Mouse (Mus musculus): ENCODE results near the gene Hes6. TPM values are rescaled to one million over a fixed set of nuclear protein-coding genes. Genes with fewer than 3 reads are reported as not detected.

Hes6 gene
- polyA plus RNA-seq, 1 experiment from 2014 or later: 56.4 TPM

DNA sequence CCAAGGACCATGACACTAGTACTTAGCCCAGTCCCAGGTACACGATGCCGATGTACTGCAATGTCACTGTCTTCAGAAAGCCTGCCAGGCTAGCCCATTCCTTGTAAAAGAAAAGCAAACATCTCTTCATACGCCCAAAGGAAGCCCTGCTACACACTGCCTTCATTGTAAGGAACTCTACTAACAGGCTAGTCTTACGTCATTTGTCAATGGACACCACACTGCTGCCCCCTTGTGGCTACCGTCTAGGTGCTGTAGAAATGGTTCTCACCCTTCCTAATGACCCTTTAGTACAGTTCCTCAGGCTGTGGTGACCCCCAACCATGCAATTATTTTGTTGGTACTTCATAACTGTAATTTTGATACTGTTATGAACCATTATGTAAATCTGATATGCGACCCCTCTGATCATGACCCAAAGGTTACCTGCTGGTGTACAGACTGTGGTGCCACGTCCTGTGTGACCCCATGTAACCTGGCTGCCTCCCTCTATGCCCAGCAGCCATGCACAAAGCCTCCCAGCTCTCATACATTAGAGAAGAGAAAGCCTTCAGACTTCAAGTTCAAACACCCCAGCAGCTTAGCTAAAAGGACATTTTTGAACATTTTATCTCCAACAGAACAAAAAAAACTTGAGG is 33.3 kb downstream of the Hes6 start:
- Histone ChIP-seq H3K27me3 (ENCODE audit: insufficient read depth, low read length) (no peaks in the 10 kb centered on the region), H3K4me1 (ENCODE audit: insufficient read depth) (no peaks in the 10 kb centered on the region), H3K4me2 (no peak overlapping the region), H3K4me3 (ENCODE audit: low read depth, low read length) (no peak overlapping the region), H3K9me3 (ENCODE audit: low read depth, low read length) (no peaks in the 10 kb centered on the region), H3K9ac (no peak overlapping the region), H3K27ac (ENCODE audit: low read depth) (no peak overlapping the region), H3K36me3 (ENCODE audit: insufficient read depth) (peaks cover 95% of the 10 kb centered on the region)
- 50% methylated on average over 7 of the region's 7 CpGs for WGBS
- peak; percentile 90 for TF ChIP-seq CTCF (IDR thresholded peaks at IDR 0.05; ENCODE audit: low read depth)
- DNase-seq: peak; percentile 93
- peak; percentile 55 for ATAC-seq (ENCODE audit: insufficient read depth)

GRCm38 (mm10) chr1:91373414-91373835 is 40.4 kb downstream of the Hes6 start:
- ATAC-seq (ENCODE audit: insufficient read depth) (no peak), DNase-seq (no peak)
- no peak overlapping the region for H3K9ac ChIP-seq
- H3K27me3 ChIP-seq (ENCODE audit: insufficient read depth, low read length): no peaks in the 10 kb centered on the region
- WGBS: 80% methylated on average over 6 of the region's 6 CpGs
- no peaks in the 10 kb centered on the region for H3K9me3 ChIP-seq (ENCODE audit: low read depth, low read length)
- TF ChIP-seq CTCF (IDR thresholded peaks at IDR 0.05; ENCODE audit: low read depth): no peak
- peaks cover 87% of the 10 kb centered on the region for H3K36me3 ChIP-seq (ENCODE audit: insufficient read depth)
- H3K4me1 ChIP-seq (ENCODE audit: insufficient read depth): no peaks in the 10 kb centered on the region
- H3K4me3 ChIP-seq (ENCODE audit: low read depth, low read length): no peak overlapping the region
- no peak overlapping the region for H3K27ac ChIP-seq (ENCODE audit: low read depth)
- H3K4me2 ChIP-seq: no peak overlapping the region

DNA sequence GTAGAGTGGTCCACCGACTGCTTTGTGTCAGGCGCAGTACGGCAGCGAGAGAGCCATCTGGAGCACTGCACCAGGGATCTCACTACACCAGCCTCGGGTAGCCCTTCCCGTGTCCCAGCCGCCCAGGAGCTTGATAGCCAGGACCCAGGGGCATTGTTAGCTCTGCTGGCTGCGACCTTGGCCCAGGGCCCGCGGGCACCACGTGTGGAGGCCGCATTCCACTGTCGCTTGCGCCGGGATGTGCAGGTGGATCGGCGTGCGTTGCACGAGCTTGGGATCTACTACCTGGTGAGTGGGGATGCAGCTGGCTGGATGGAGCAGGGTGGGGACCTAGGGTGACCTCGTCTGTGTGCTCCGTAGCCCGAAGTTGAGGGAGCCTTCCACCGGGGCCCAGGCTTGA is 43.8 kb downstream of the Hes6 start:
- Histone ChIP-seq H3K4me1 (ENCODE audit: insufficient read depth) (no peaks in the 10 kb centered on the region), H3K36me3 (ENCODE audit: insufficient read depth) (peaks cover 53% of the 10 kb centered on the region), H3K27ac (ENCODE audit: low read depth) (no peak overlapping the region), H3K4me3 (ENCODE audit: low read depth, low read length) (no peak overlapping the region), H3K9me3 (ENCODE audit: low read depth, low read length) (no peaks in the 10 kb centered on the region), H3K4me2 (no peak overlapping the region), H3K9ac (no peak overlapping the region), H3K27me3 (ENCODE audit: insufficient read depth, low read length) (0 out of 2 replicates have a peak, but pooled peaks cover 5% of the 10 kb centered on the region)
- WGBS: 81% methylated on average over 23 of the region's 23 CpGs
- no peak for TF ChIP-seq CTCF (IDR thresholded peaks at IDR 0.05; ENCODE audit: low read depth)
- no peak for ATAC-seq (ENCODE audit: insufficient read depth)
- DNase-seq: no peak

DNA sequence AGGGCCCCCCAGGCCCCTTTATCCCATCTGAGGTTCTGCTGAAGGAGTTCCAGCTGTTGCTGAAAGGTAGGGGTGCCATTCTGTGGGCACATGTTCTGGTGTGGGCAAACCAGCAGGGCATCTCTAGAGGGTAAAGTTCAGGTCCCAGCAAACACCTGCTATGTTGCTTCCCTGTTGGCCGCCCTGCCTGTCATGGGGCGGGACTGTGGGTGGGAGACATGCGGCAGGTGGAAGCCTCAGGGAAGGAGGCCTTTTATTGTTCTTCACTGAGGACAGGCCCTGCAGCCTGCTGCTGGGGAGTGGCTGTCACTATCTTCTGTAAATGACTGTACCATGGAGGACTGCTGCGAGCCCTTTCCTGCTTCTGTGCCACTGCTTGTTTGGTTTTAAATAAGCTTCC is 44.4 kb downstream of the Hes6 start:
- no peak overlapping the region for H3K4me3 ChIP-seq (ENCODE audit: low read depth, low read length)
- no peak for DNase-seq
- no peak overlapping the region for H3K9ac ChIP-seq
- 53% methylated on average over 4 of the region's 4 CpGs for WGBS
- ATAC-seq (ENCODE audit: insufficient read depth): no peak
- H3K36me3 ChIP-seq (ENCODE audit: insufficient read depth): peaks cover 47% of the 10 kb centered on the region
- H3K27me3 ChIP-seq (ENCODE audit: insufficient read depth, low read length): 0 out of 2 replicates have a peak, but pooled peaks cover 5% of the 10 kb centered on the region
- peaks cover 3% of the 10 kb centered on the region; the same call in 1 of the 2 replicates for H3K9me3 ChIP-seq (ENCODE audit: low read depth, low read length)
- no peak overlapping the region for H3K27ac ChIP-seq (ENCODE audit: low read depth)
- no peak overlapping the region for H3K4me2 ChIP-seq
- TF ChIP-seq CTCF (IDR thresholded peaks at IDR 0.05; ENCODE audit: low read depth): no peak
- H3K4me1 ChIP-seq (ENCODE audit: insufficient read depth): no peaks in the 10 kb centered on the region

- ATAC-seq (ENCODE audit: insufficient read depth) (no peak), DNase-seq (no peak)
- Histone ChIP-seq H3K36me3 (ENCODE audit: insufficient read depth) (peaks cover 26% of the 10 kb centered on the region), H3K4me3 (ENCODE audit: low read depth, low read length) (no peak overlapping the region), H3K27me3 (ENCODE audit: insufficient read depth, low read length) (0 out of 2 replicates have a peak, but pooled peaks cover 5% of the 10 kb centered on the region), H3K4me2 (peak overlapping the region; percentile 96), H3K27ac (ENCODE audit: low read depth) (no peak overlapping the region), H3K9me3 (ENCODE audit: low read depth, low read length) (peaks cover 5% of the 10 kb centered on the region; the same call in 1 of the 2 replicates), H3K9ac (no peak overlapping the region), H3K4me1 (ENCODE audit: insufficient read depth) (no peaks in the 10 kb centered on the region)
- 92% methylated on average over 3 of the region's 3 CpGs for WGBS
- no peak for TF ChIP-seq CTCF (IDR thresholded peaks at IDR 0.05; ENCODE audit: low read depth)
Measured at GRCm38 (mm10) chr1:91367295-91367694, 46.5 kb downstream of the Hes6 start.

GRCm38 (mm10) chr1:91366215-91367108 is 47.4 kb downstream of the Hes6 start, which contains the start of gene Erfe:
Gene Erfe (plus strand): TSS chr1:91366430.
- Histone ChIP-seq H3K4me2 (peak within 1 kb of the TSS; percentile 96), H3K9ac (peak within 1 kb of the TSS; percentile 69), H3K4me3 (ENCODE audit: low read depth, low read length) (peak within 1 kb of the TSS; percentile 50), H3K9me3 (ENCODE audit: low read depth, low read length) (peaks cover 5% of the 10 kb centered on the region; the same call in 1 of the 2 replicates), H3K36me3 (ENCODE audit: insufficient read depth) (peaks cover 19% of the 10 kb centered on the region; the same call in 1 of the 2 replicates), H3K27me3 (ENCODE audit: insufficient read depth, low read length) (0 out of 2 replicates have a peak, but pooled peaks cover 5% of the 10 kb centered on the region), H3K4me1 (ENCODE audit: insufficient read depth) (no peaks in the 10 kb centered on the region), H3K27ac (ENCODE audit: low read depth) (no peak within 1 kb of the TSS)
- peak; percentile 69 for TF ChIP-seq CTCF (IDR thresholded peaks at IDR 0.05; ENCODE audit: low read depth)
- peak; percentile 64 for ATAC-seq (ENCODE audit: insufficient read depth)
- under 1% methylated on average over 68 of the region's 68 CpGs for WGBS
- peak; percentile 83 for DNase-seq
